In genomic region chr2:148681461-148681891, GRCm38 (mm10) we compare ENCODE assay signal across 8 mouse cellular contexts. TPM values are rescaled to one million over a fixed set of nuclear protein-coding genes. Genes with fewer than 3 reads are reported as not detected.
A peak's percentile ranks its signal among the peaks of the same experiment; 100 is the strongest.
DNase-seq lines count a peak whose midpoint lies in the region; ATAC-seq and TF ChIP-seq lines count a peak whose summit lies in the region.

No protein-coding gene starts in this region.

- H3K4me2 ChIP-seq in forebrain, embryonic 12.5 days: peak overlapping the region; percentile 67

- no peaks in the 10 kb centered on the region for H3K9me3 ChIP-seq in forebrain, embryonic 12.5 days

- TF ChIP-seq POLR2A in brain, embryonic 14.5 days (IDR thresholded peaks at IDR 0.05; ENCODE audit: borderline replicate concordance, extremely low read depth, insufficient read depth, insufficient read length, poor library complexity, severe bottlenecking): no peak

- peak; percentile 55; the same call in 1 of the 2 replicates for TF ChIP-seq CTCF in brain, embryonic 14.5 days (IDR thresholded peaks at IDR 0.05; ENCODE audit: borderline replicate concordance, extremely low read depth, insufficient read depth, insufficient read length)

- peaks cover 33% of the 10 kb centered on the region for H3K36me3 ChIP-seq in forebrain, embryonic 12.5 days (replicated peaks)

- intact Hi-C loops in heart, postnatal 14 days (cut with DNase I): no loop called here

- H3K4me1 ChIP-seq in forebrain, embryonic 12.5 days: peaks cover 50% of the 10 kb centered on the region

- H3K27me3 ChIP-seq in forebrain, embryonic 12.5 days: no peaks in the 10 kb centered on the region

- DNase-seq in frontal cortex, postnatal 25 days (ENCODE audit: low spot score in 2 of 2): no peak
- peak; percentile 59 for DNase-seq in brain, embryonic 14.5 days (ENCODE audit: low read depth)
- DNase-seq in heart, postnatal 14 days: peak; percentile 61 to 72
- DNase-seq in kidney, postnatal 4 days: peak; percentile 63 to 81
- peak; percentile 46 for DNase-seq in lung, postnatal 25 days (ENCODE audit: low spot score)
- peak; percentile 46 for DNase-seq in right cerebral cortex, postnatal 14 days

- peak overlapping the region; percentile 68 for H3K4me3 ChIP-seq in forebrain, embryonic 12.5 days (replicated peaks)

- peak; percentile 5 for ATAC-seq in frontal cortex, adult (ENCODE audit: low TSS enrichment)
- peak; percentile 59 for ATAC-seq in forebrain, embryonic 12.5 days (ENCODE audit: low FRiP score)

- H3K27ac ChIP-seq in forebrain, embryonic 12.5 days: peak overlapping the region; percentile 93

- 12% methylated on average over 17 of the region's 17 CpGs for WGBS in forebrain, embryonic 12.5 days

- H3K9ac ChIP-seq in forebrain, embryonic 12.5 days: peak overlapping the region; percentile 78

RNA-seq across cellular contexts. Expression of gene Gzf1, which starts 0.7 kb away (rescaled TPM):
- 12.9 and 15.0 TPM in 2 replicates for polyA plus RNA-seq in brain, embryonic 14.5 days (2012; rRNA removed)
- 22.8 and 25.7 TPM in 2 replicates for polyA plus RNA-seq in forebrain, embryonic 12.5 days (2016; fragmentation: Nextera tagmentation; extraction: Ambion mirVana)
- total RNA-seq in heart, postnatal 14 days (2021): 10 to 100 TPM; 20.6 to 21.3 TPM

RNA-seq across cellular contexts. Expression of gene Nxt1, which starts 9.1 kb away (rescaled TPM):
- polyA plus RNA-seq in brain, embryonic 14.5 days (2012; rRNA removed): 43.8 and 68.5 TPM in 2 replicates
- 109 and 114 TPM in 2 replicates for polyA plus RNA-seq in forebrain, embryonic 12.5 days (2016; fragmentation: Nextera tagmentation; extraction: Ambion mirVana)
- total RNA-seq in heart, postnatal 14 days (2021): 1 to 10 TPM; 6.5 to 7.7 TPM

RNA-seq across cellular contexts. Expression of gene Napb, which starts 50.8 kb away (rescaled TPM):
- 32.7 and 47.7 TPM in 2 replicates for polyA plus RNA-seq in brain, embryonic 14.5 days (2012; rRNA removed)
- polyA plus RNA-seq in forebrain, embryonic 12.5 days (2016; fragmentation: Nextera tagmentation; extraction: Ambion mirVana): 18.6 and 19.7 TPM in 2 replicates
- 1 to 10 TPM; 1.6 to 2.1 TPM for total RNA-seq in heart, postnatal 14 days (2021)

Comparison
In these comparisons a context has a peak if more than half of its experiments do, and no peak if none do; other contexts are left out.
1. DNase-seq: peak in brain, embryonic 14.5 days (single experiment), heart, postnatal 14 days (2 of 2), kidney, postnatal 4 days (2 of 2), lung, postnatal 25 days (single experiment) and right cerebral cortex, postnatal 14 days (single experiment); none in frontal cortex, postnatal 25 days (0 of 2).